18 mouse cellular contexts compared by ENCODE assay signal in genomic region chr1:34812407-34813247, GRCm38 (mm10). TPM values are rescaled to one million over a fixed set of nuclear protein-coding genes. Genes with fewer than 3 reads are reported as not detected.
A peak's percentile ranks its signal among the peaks of the same experiment; 100 is the strongest.
DNase-seq lines count a peak whose midpoint lies in the region; ATAC-seq and TF ChIP-seq lines count a peak whose summit lies in the region.
"Had no signal": no experiment of that assay in that cellular context is flagged by ENCODE, and none has a peak within 500 bp of the region (broad histone marks: within the 10 kb centered on the region; RNA-seq: fewer than 3 reads in every experiment).

No protein-coding gene starts in this region.

- no peak; the same call in 1 of the 2 replicates for ATAC-seq in kidney, postnatal 0 days (replicated peaks; ENCODE audit: low FRiP score, low read depth)
- ATAC-seq in midbrain, postnatal 0 days (ENCODE audit: low FRiP score) = no peak
- ATAC-seq: hindbrain, embryonic 16.5 days; midbrain, embryonic 16.5 days had no signal

- no peaks in the 10 kb centered on the region for H3K27me3 ChIP-seq in kidney, postnatal 0 days (ENCODE audit: insufficient read depth, low read length)
- no peaks in the 10 kb centered on the region for H3K27me3 ChIP-seq in midbrain, postnatal 0 days (ENCODE audit: insufficient read depth, low read length)
- no peaks in the 10 kb centered on the region for H3K27me3 ChIP-seq in midbrain, embryonic 10.5 days (ENCODE audit: low read depth, poor library complexity, severe bottlenecking)
- H3K27me3 ChIP-seq in splenic B cell, adult 2 months (ENCODE audit: control insufficient read depth, insufficient read depth, low read length, poor library complexity, severe bottlenecking) = no peaks in the 10 kb centered on the region
- H3K27me3 ChIP-seq: forebrain, embryonic 12.5 days; liver, embryonic 13.5 days had no signal

- H3K9me3 ChIP-seq in kidney, postnatal 0 days (replicated peaks; ENCODE audit: low read length) = no peaks in the 10 kb centered on the region
- no peaks in the 10 kb centered on the region for H3K9me3 ChIP-seq in midbrain, postnatal 0 days (ENCODE audit: low read length)
- H3K9me3 ChIP-seq in midbrain, embryonic 10.5 days (replicated peaks) = no peaks in the 10 kb centered on the region
- H3K9me3 ChIP-seq: forebrain, embryonic 12.5 days; liver, embryonic 13.5 days had no signal

- TF ChIP-seq CTCF in kidney, postnatal 0 days (IDR thresholded peaks at IDR 0.05; ENCODE audit: low read depth) = peak; percentile 29; the same call in 1 of the 2 replicates
- TF ChIP-seq CTCF in midbrain, postnatal 0 days (IDR thresholded peaks at IDR 0.05) = peak; percentile 37

- no peak overlapping the region for H3K9ac ChIP-seq in kidney, postnatal 0 days (ENCODE audit: low read depth, low read length)
- H3K9ac ChIP-seq in midbrain, postnatal 0 days (replicated peaks; ENCODE audit: low read length, poor library complexity, severe bottlenecking) = no peak overlapping the region
- H3K9ac ChIP-seq: forebrain, embryonic 12.5 days; liver, embryonic 13.5 days had no signal

- 84% methylated on average over 13 of the region's 13 CpGs for WGBS in kidney, postnatal 0 days
- 94% methylated on average over 13 of the region's 13 CpGs for WGBS in midbrain, postnatal 0 days
- WGBS in midbrain, embryonic 10.5 days = 95% methylated on average over 13 of the region's 13 CpGs

- DNase-seq in adrenal gland, postnatal 14 days = peak; percentile 45
- no peak for DNase-seq in adrenal gland, adult 8-10 months
- no peak for DNase-seq in kidney, postnatal 0 days (ENCODE audit: low spot score)
- no peak for DNase-seq in kidney, adult 8-10 months
- DNase-seq in midbrain, postnatal 0 days (ENCODE audit: low spot score) = no peak
- no peak for DNase-seq in midbrain, embryonic 10.5 days (ENCODE audit: low spot score)
- peak; percentile 29 for DNase-seq in splenic B cell, adult 2 months (ENCODE audit: low read depth, low spot score)
- no peak for DNase-seq in gastrocnemius, postnatal 25 days
- DNase-seq: adrenal gland, adult 2 months; cerebellum, adult 9-11 months; embryo, embryonic 11 days; heart, adult 18-20 months; heart, postnatal 10 days; kidney, postnatal 14 days; liver, embryonic 13.5 days had no signal

- no peak overlapping the region for H3K4me2 ChIP-seq in kidney, postnatal 0 days (ENCODE audit: low read length)
- H3K4me2 ChIP-seq in midbrain, postnatal 0 days (ENCODE audit: low read depth, low read length, poor library complexity, severe bottlenecking) = no peak overlapping the region
- H3K4me2 ChIP-seq: forebrain, embryonic 12.5 days; liver, embryonic 13.5 days had no signal

- no peak overlapping the region for H3K4me3 ChIP-seq in kidney, postnatal 0 days (replicated peaks; ENCODE audit: low read depth, low read length)
- no peak overlapping the region for H3K4me3 ChIP-seq in midbrain, postnatal 0 days (ENCODE audit: low read depth, low read length)
- H3K4me3 ChIP-seq in midbrain, embryonic 10.5 days = no peak overlapping the region
- H3K4me3 ChIP-seq: forebrain, embryonic 12.5 days; liver, embryonic 13.5 days had no signal

- H3K27ac ChIP-seq in kidney, postnatal 0 days = no peak overlapping the region
- no peak overlapping the region for H3K27ac ChIP-seq in midbrain, postnatal 0 days (ENCODE audit: low read depth, low read length)
- H3K27ac ChIP-seq in midbrain, embryonic 10.5 days (replicated peaks) = no peak overlapping the region
- H3K27ac ChIP-seq: forebrain, embryonic 12.5 days; liver, embryonic 13.5 days had no signal

- H3K4me1 ChIP-seq in kidney, postnatal 0 days (replicated peaks; ENCODE audit: insufficient read depth, low read length) = no peaks in the 10 kb centered on the region
- H3K4me1 ChIP-seq in midbrain, postnatal 0 days (ENCODE audit: insufficient read depth, low read length) = no peaks in the 10 kb centered on the region
- peaks cover 9% of the 10 kb centered on the region; the same call in 1 of the 2 replicates for H3K4me1 ChIP-seq in midbrain, embryonic 10.5 days
- H3K4me1 ChIP-seq: forebrain, embryonic 12.5 days; liver, embryonic 13.5 days had no signal

- H3K36me3 ChIP-seq in kidney, postnatal 0 days (ENCODE audit: insufficient read depth, low read length) = peaks cover 61% of the 10 kb centered on the region
- peaks cover 74% of the 10 kb centered on the region for H3K36me3 ChIP-seq in midbrain, postnatal 0 days (ENCODE audit: insufficient read depth, low read length)
- peaks cover 90% of the 10 kb centered on the region for H3K36me3 ChIP-seq in midbrain, embryonic 10.5 days
- peaks cover 10% of the 10 kb centered on the region; the same call in 1 of the 2 replicates for H3K36me3 ChIP-seq in splenic B cell, adult 2 months (ENCODE audit: control insufficient read depth, insufficient read depth, low read length, poor library complexity, severe bottlenecking)

RNA-seq across cellular contexts. Expression of gene Fam168b, which starts 30.2 kb away (rescaled TPM):
- total RNA-seq in adrenal gland, postnatal 14 days (2021) = 131 and 133 TPM in 2 replicates
- total RNA-seq in adrenal gland, adult 8-10 months (2022) = 100 to 1,000 TPM; 117 to 144 (median 125) TPM
- polyA plus RNA-seq in kidney, postnatal 0 days (2015; fragmentation: Nextera tagmentation; extraction: Ambion mirVana) = 47.2 and 49.1 TPM in 2 replicates
- total RNA-seq in midbrain, postnatal 0 days (2014; rRNA removed) = 319 and 542 TPM in 2 replicates
- 94.3 and 95.9 TPM in 2 replicates for polyA plus RNA-seq in midbrain, postnatal 0 days (2015; fragmentation: Nextera tagmentation; extraction: Ambion mirVana)
- polyA plus RNA-seq in midbrain, embryonic 10.5 days (2016; fragmentation: Nextera tagmentation; extraction: Ambion mirVana) = 115 and 138 TPM in 2 replicates
- 10 to 100 TPM; 26.3 to 27.2 TPM for total RNA-seq in gastrocnemius, postnatal 25 days (2021)

RNA-seq across cellular contexts. Expression of gene Plekhb2, which starts 37.1 kb away (rescaled TPM):
- total RNA-seq in adrenal gland, postnatal 14 days (2021) = 84.8 and 96.7 TPM in 2 replicates
- 100 to 1,000 TPM; 196 to 281 (median 226) TPM for total RNA-seq in adrenal gland, adult 8-10 months (2022)
- polyA plus RNA-seq in kidney, postnatal 0 days (2015; fragmentation: Nextera tagmentation; extraction: Ambion mirVana) = 61.2 and 74.8 TPM in 2 replicates
- 83.3 and 97.3 TPM in 2 replicates for total RNA-seq in midbrain, postnatal 0 days (2014; rRNA removed)
- 85.1 and 93.1 TPM in 2 replicates for polyA plus RNA-seq in midbrain, postnatal 0 days (2015; fragmentation: Nextera tagmentation; extraction: Ambion mirVana)
- polyA plus RNA-seq in midbrain, embryonic 10.5 days (2016; fragmentation: Nextera tagmentation; extraction: Ambion mirVana) = 50.8 and 56.8 TPM in 2 replicates
- 10 to 100 TPM; 37.8 to 39.2 TPM for total RNA-seq in gastrocnemius, postnatal 25 days (2021)

Comparison
In these comparisons a context has a peak if more than half of its experiments do, and no peak if none do; other contexts are left out.
1. DNase-seq: peak in adrenal gland, postnatal 14 days (single experiment) and splenic B cell, adult 2 months (single experiment); none in adrenal gland, adult 8-10 months (single experiment), kidney, postnatal 0 days (single experiment), kidney, adult 8-10 months (0 of 2), midbrain, postnatal 0 days (single experiment), midbrain, embryonic 10.5 days (single experiment) and gastrocnemius, postnatal 25 days (single experiment).